Mouse (Mus musculus): Measurements from ENCODE around the gene Wnt1. TPM values are rescaled to one million over a fixed set of nuclear protein-coding genes. Genes with fewer than 3 reads are reported as not detected.

Wnt1 gene
- 0.19 and 0.21 TPM in 2 replicates for polyA plus RNA-seq (2012; rRNA removed)

DNA sequence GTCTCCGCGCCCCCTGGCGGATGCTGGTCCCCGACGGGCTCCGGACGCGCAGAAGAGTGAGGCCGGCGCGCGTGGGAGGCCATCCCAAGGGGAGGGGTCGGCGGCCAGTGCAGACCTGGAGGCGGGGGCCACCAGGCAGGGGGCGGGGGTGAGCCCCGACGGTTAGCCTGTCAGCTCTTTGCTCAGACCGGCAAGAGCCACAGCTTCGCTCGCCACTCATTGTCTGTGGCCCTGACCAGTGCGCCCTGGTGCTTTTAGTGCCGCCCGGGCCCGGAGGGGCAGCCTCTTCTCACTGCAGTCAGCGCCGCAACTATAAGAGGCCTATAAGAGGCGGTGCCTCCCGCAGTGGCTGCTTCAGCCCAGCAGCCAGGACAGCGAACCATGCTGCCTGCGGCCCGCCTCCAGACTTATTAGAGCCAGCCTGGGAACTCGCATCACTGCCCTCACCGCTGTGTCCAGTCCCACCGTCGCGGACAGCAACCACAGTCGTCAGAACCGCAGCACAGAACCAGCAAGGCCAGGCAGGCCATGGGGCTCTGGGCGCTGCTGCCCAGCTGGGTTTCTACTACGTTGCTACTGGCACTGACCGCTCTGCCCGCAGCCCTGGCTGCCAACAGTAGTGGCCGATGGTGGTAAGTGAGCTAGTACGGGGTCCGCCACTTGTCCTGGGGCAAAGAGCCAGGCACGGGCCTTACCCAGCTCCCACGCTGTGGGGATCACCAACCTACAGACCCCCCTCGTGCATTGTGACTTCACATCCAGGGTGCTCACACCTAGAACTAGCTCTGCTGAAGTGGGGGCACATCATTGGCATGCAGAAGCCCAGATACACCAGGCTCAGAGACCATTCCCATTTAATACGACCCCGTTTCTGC, at the start of gene Wnt1:
TSS of gene Wnt1 (plus strand) at position 197 of the 875 bp plus-strand sequence.

DNA sequence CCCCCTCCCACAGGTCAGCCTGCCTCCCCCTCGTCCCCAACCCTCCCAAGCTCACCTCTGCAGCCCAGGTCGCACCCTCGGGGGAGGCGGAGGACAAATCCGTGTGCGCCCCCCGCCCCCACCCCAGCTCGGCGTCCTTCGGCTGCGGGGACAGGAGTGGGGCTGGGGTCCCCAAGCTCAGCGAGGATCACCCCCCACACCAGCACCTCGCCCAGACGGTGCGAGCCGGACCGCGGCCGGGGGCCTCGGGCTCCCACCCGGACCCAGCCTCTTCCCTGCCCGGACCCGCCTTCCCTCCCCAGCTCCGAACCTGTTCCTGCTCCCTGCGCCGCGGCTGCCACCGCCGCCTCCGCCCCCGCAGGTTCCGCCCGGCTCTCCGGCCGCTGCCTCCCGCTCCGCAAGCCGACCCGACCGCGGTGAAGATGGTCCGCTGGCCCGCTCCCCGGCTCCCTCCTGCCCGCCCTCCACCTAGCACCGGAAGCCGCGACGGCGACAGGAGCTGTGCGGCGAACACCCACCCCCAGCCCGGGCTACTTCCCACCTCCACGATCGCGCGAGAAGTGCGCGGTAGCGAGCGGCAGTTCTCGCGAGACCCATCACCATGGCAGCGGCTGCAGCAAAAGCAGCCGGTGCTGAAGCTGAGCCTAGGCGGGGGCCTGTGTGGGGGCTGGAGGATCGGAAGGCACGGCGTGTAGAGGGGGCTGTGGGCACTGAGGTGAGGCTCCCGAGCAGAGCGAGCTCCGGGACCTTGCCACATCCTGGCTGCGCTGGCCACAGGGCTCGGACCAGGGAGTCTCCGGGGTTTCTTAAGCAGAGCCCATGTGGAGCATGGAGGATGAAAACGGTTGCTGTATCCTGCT, 26.8 kb upstream of the Wnt1 start, which contains the start of gene Arf3:
TSS of gene Arf3 (minus strand) at position 545 of the 860 bp plus-strand sequence.

DNA sequence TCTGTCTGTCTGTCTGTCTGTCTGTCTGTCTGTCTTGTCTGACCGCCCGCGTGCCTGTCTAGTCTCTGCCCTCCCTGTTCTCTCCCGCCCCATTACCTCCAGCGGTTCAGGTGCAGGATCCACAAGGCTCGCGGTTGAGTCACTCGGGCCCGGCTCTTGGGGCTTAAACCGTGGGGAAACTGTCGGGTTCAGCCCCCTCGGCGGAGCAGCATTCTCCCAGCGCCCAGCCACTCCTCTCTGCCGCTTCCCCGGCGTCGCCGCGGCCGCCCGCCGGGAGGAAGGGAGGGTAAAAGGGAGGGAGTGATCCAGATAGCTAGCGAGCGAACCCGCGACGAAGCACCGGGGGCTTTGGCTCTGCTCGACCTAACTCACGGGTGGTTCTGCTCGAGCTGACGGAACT, 11.9 kb upstream of the Wnt1 start, which contains the start of gene Wnt10b:
TSS of gene Wnt10b (minus strand) at position 389 of the 400 bp plus-strand sequence.

DNA sequence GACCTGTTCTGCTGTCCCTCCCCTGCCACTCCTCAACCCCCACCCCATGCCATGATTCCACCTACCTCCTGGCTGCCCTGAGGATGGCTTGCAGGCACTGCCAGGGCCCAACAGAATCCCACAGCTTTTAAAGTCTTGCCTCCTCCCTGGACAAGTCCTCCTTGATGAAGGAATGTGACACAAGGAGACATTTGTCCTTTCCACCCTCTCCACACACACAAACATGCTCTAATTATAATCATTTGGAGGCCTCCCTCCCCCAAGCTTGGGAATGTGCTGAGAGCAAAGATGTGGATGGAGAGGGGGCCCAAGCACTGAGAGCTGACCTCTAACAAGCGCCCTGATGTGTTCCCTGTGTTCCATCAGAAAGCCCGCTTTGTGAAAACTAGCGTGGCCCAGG, 19.7 kb downstream of the Wnt1 start, which contains the start of gene Ddn:
TSS of gene Ddn (minus strand) at position 101 of the 400 bp plus-strand sequence.

DNA sequence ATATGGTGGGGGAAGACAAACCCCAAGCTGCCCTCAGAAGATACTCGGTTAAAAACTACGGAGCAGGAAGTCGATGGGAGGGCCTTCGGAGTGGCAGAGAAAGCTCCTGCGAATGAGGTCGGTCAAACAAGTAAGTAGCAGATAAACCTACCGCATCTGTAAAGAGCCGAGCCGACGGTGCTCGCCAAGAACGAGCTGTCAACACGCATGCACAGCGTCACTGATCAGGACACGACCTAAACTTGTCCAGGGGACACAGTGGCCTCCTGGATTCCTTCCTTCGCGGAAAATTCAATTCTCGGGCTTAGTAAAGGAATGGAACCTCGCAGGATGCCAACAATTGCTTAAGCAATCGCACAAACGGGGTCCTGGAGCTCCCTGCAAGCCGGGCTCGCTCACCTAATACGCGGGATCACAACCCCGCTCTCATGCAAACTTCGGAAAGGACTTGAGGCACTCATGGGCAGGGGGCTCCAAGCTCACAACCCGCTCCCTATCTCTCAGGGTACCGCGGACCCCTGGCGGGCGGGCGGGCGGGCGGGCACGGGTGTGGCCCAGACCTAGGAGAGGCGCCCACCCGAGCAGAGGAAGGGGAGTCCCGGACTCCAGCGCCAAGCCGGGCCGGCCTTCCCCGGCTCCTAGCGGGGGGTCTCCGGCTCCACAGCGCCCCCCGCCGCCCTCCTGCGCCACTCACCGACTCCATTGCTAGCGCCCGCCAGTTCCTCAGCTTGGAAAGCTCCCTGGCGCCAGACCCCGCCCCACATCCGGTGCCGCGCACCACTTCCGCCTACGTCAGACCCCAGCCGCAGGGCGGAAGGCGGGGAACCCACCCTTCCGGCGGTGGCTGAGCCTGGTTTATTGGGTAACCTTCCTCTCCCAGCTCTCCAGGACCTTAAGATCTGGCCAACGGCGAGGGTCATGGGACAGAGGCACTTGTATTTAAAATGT, 41.4 kb downstream of the Wnt1 start, which contains the start of gene Prkag1:
TSS of gene Prkag1 (minus strand) at position 786 of the 948 bp plus-strand sequence.

Other genes with a start within 250 kb of the Wnt1 start
- 22.2 and 25.8 TPM in 2 replicates for gene Ccnt1, start 218.9 kb upstream of the Wnt1 start, polyA plus RNA-seq (2012; rRNA removed)
- gene 4930415O20Rik, start 218.9 kb upstream of the Wnt1 start, polyA plus RNA-seq (2012; rRNA removed), result 0.24 TPM in 1 of 2 replicates, not detected in the other
- gene Adcy6, start 179.8 kb upstream of the Wnt1 start, polyA plus RNA-seq (2012; rRNA removed), result 42.5 and 49.1 TPM in 2 replicates
- gene Cacnb3, start 159.0 kb upstream of the Wnt1 start, polyA plus RNA-seq (2012; rRNA removed), result 278 and 313 TPM in 2 replicates
- gene Ddx23, start 127.0 kb upstream of the Wnt1 start, polyA plus RNA-seq (2012; rRNA removed), result 41.2 and 44.4 TPM in 2 replicates
- 38.9 and 41.2 TPM in 2 replicates for gene Rnd1, start 112.4 kb upstream of the Wnt1 start, polyA plus RNA-seq (2012; rRNA removed)
- gene Ccdc65, start 81.7 kb upstream of the Wnt1 start, polyA plus RNA-seq (2012; rRNA removed), result 6.0 and 6.1 TPM in 2 replicates
- 3.0 and 6.1 TPM in 2 replicates for gene Fkbp11, start 61.7 kb upstream of the Wnt1 start, polyA plus RNA-seq (2012; rRNA removed)
- 164 and 198 TPM in 2 replicates for gene Arf3, start 26.6 kb upstream of the Wnt1 start, polyA plus RNA-seq (2012; rRNA removed)
- gene Wnt10b, start 11.7 kb upstream of the Wnt1 start, polyA plus RNA-seq (2012; rRNA removed), result 0.35 and 1.4 TPM in 2 replicates
- gene Ddn, start 19.6 kb downstream of the Wnt1 start, polyA plus RNA-seq (2012; rRNA removed), result 10.6 and 13.2 TPM in 2 replicates
- gene Prkag1, start 41.7 kb downstream of the Wnt1 start, polyA plus RNA-seq (2012; rRNA removed), result 62.9 and 66.0 TPM in 2 replicates
- 21.3 and 24.1 TPM in 2 replicates for gene Kmt2d, start 81.3 kb downstream of the Wnt1 start, polyA plus RNA-seq (2012; rRNA removed)
- gene Rhebl1, start 104.7 kb downstream of the Wnt1 start, polyA plus RNA-seq (2012; rRNA removed), result 47.9 and 49.9 TPM in 2 replicates
- 0.39 and 1.5 TPM in 2 replicates for gene Dhh, start 108.7 kb downstream of the Wnt1 start, polyA plus RNA-seq (2012; rRNA removed)
- 75.4 and 86.9 TPM in 2 replicates for gene Lmbr1l, start 128.4 kb downstream of the Wnt1 start, polyA plus RNA-seq (2012; rRNA removed)
- gene Tuba1b, start 144.7 kb downstream of the Wnt1 start, polyA plus RNA-seq (2012; rRNA removed), result 1,779 and 1,791 TPM in 2 replicates
- gene Gm49450, start 163.7 kb downstream of the Wnt1 start, polyA plus RNA-seq (2012; rRNA removed), result 384 and 475 TPM in 2 replicates
- 10,267 and 11,281 TPM in 2 replicates for gene Tuba1a, start 163.8 kb downstream of the Wnt1 start, polyA plus RNA-seq (2012; rRNA removed)
- 32.6 and 36.8 TPM in 2 replicates for gene Tuba1c, start 240.0 kb downstream of the Wnt1 start, polyA plus RNA-seq (2012; rRNA removed)

Data from central nervous system, embryonic 18 days (tissue).